Mouse (Mus musculus): Measurements from ENCODE around the gene Smarcc2.

- TF ChIP-seq CTCF (IDR thresholded peaks at IDR 0.05; ENCODE audit: low read depth, low read length) = no peak
- TF ChIP-seq POLR2A (IDR thresholded peaks at IDR 0.05; ENCODE audit: extremely low read depth, insufficient read depth, low read length) = no peak
These were observed 591 bp downstream of the Smarcc2 start for GRCm38 (mm10) chr10:128459409-128460269.
